Mouse (Mus musculus) lung, adult 2 months (tissue): ENCODE data around the gene Gp5. TPM values are rescaled to one million over a fixed set of nuclear protein-coding genes. Genes with fewer than 3 reads are reported as not detected.
"Not testable (repeated sequence)": the region's sequence is repeated elsewhere in the genome, so short reads cannot be mapped to it uniquely, and the experiment has no call there.

Experiments
- DNase-seq: peaks from one replicate; pipeline ENCODE4 v3.0.0; 2022
- H3K4me1 ChIP-seq: fragments of 200-500 bp; 2 replicates; pipeline ENCODE4 v1.6.1; 2011; ENCODE audit warnings: low read length; ENCODE audit not compliant: control insufficient read depth, insufficient read depth
- H3K4me3 ChIP-seq: fragments of 200-500 bp; replicated peaks from 2 replicates; pipeline ENCODE3; 2011; ENCODE audit warnings: low read depth, mild to moderate bottlenecking, control low read depth, low read length; ENCODE audit errors: extremely low read depth
- CTCF ChIP-seq: fragments of 200-500 bp; IDR thresholded peaks from 2 replicates; pipeline ENCODE4 v1.5.1; 2011; ENCODE audit warnings: mild to moderate bottlenecking, low read length, control low read depth; ENCODE audit not compliant: insufficient read depth
- POLR2A ChIP-seq: fragments of 200-500 bp; IDR thresholded peaks from 2 replicates; pipeline ENCODE4 v1.6.1; 2011; ENCODE audit warnings: low read depth, mild to moderate bottlenecking, control low read depth, low read length, borderline replicate concordance; ENCODE audit errors: extremely low read depth
- WGBS: fragments of 180-500 bp; shearing (Covaris S2); methylation state at CpG from one replicate; pipeline ENCODE4 v1.1.7; 2018; 5-methylcytosine and 5-hydroxymethylcytosine counted together
- polyA plus RNA-seq: library from polyadenylated mRNA; depleted of rRNA; stranded (reverse); fragments of >200 nt; gene quantifications from 2 replicates; pipeline ENCODE4 v1.2.3, GENCODE M21; 2012; rRNA removed

The Gp5 gene
- 4.3 and 6.5 TPM in 2 replicates for polyA plus RNA-seq

DNA sequence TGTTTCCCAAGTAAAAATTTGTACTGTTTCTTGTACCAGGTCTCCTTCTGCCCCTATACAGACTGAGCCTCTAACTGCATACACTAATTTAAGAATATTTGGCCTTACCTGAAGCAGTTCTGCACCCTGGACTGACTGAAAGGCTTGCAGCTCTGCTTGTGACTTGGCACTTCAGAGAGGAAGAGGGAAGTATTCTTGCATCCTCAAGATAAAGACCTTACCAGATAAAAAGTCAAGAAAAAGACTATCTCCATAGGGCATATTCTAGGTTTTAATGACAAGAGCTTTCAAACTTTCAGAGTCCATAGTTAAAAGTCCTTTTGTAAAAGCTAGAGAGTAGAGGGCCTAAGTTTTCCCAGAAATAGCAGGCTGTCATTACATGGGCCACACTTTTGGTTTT lies at the start of gene Gp5:
Gene Gp5, minus strand, starts transcription at position 133 of the 400 bp plus-strand sequence.
- DNase-seq = no peak
- Histone ChIP-seq H3K4me3 (peak within 1 kb of the TSS; percentile 16), H3K4me1 (peaks cover 10% of the 10 kb centered on the region)
- TF ChIP-seq POLR2A = no peak
- TF ChIP-seq CTCF = no peak

GRCm38 (mm10) chr16:30353489-30353888 lies 42.9 kb upstream of the Gp5 start:
- 94% methylated on average over 11 of the region's 11 CpGs for WGBS
- H3K4me1 ChIP-seq, H3K4me3 ChIP-seq, DNase-seq: not testable (repeated sequence)

DNA sequence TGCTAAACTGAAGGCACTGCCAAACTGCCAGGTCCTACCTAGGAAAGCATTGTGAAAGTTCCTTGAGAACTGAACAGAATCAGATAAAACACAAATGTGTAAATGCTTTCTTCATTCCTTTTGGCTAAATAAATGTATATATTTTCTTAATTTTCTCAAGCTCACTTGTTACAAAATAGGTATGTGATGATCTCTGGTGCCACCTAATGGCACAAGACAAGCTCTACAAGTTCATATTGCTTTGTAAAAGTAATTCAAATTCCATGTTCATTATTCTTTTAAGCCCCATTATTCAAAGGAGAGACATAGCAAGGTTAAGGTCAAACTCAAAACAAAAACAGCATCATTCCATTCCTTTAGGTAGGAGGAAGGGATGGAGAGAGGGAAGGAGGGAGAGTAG lies 3.7 kb upstream of the Gp5 start:
- H3K4me3 ChIP-seq = no peak overlapping the region
- TF ChIP-seq POLR2A (no peak), CTCF (peak; percentile 31; the same call in 1 of the 2 replicates)
- peaks cover 5% of the 10 kb centered on the region for H3K4me1 ChIP-seq
- DNase-seq = no peak

DNA sequence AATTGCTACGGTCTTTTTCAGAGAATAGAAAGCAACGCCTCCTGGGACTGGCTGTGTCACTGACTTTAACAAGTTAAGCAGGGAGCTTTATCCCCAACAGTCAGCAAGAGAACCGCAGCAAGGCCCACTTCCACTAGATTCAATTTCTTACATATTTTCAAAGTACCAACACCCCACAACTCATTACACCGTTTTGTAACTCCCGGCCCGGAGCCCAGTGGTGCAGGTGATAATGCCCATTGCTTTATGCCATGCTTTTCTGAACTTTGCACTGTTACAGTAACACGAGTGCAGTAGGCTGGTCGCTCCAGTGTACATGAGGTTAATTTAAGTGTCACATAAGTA lies 436 bp downstream of the Gp5 start:
- no peak overlapping the region for H3K4me3 ChIP-seq
- 69% methylated on average over 8 of the region's 8 CpGs for WGBS
- H3K4me1 ChIP-seq = peaks cover 10% of the 10 kb centered on the region
- DNase-seq = no peak
- TF ChIP-seq POLR2A = no peak
- no peak for TF ChIP-seq CTCF

DNA sequence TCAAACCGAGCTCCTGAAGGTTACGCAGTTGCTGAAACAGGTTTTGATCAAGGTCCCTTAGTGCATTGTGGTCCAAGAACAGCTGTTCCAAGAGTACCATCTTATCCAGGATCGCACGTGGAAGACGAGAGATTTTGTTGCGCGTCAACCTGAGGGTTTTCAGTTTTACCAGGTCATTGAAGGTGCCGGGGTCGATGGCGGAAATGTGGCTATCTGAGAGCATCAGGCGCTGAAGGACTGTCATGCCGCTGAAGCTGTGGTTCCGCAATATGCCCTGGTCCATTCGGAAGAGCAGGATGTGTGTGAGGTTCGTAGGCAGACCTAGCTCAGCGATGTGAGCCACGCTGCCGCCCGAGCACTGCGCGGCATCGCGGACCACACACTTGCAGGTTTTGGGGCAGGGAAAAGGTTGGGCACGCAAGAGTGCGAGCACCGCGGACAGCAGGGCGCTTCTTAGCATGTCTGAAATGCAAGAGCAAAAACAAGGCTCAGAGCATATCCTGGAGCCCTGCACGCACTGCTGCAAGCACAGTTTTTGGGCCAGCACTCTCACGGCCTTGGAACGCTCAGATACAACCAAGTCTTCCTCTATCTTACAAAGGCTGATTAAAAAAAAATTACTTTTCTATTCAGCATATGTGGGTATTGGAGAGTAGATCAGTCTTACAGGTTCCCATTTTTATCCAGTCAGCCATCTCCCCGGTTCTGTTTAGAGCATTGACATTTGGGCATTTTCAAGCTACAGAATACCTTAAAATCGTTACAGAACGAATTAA lies 996 bp downstream of the Gp5 start:
- Histone ChIP-seq H3K4me3 (peak overlapping the region; percentile 16), H3K4me1 (peaks cover 10% of the 10 kb centered on the region)
- DNase-seq = peak; percentile 13
- 12% methylated on average over 34 of the region's 34 CpGs for WGBS
- TF ChIP-seq POLR2A (no peak), CTCF (no peak)

DNA sequence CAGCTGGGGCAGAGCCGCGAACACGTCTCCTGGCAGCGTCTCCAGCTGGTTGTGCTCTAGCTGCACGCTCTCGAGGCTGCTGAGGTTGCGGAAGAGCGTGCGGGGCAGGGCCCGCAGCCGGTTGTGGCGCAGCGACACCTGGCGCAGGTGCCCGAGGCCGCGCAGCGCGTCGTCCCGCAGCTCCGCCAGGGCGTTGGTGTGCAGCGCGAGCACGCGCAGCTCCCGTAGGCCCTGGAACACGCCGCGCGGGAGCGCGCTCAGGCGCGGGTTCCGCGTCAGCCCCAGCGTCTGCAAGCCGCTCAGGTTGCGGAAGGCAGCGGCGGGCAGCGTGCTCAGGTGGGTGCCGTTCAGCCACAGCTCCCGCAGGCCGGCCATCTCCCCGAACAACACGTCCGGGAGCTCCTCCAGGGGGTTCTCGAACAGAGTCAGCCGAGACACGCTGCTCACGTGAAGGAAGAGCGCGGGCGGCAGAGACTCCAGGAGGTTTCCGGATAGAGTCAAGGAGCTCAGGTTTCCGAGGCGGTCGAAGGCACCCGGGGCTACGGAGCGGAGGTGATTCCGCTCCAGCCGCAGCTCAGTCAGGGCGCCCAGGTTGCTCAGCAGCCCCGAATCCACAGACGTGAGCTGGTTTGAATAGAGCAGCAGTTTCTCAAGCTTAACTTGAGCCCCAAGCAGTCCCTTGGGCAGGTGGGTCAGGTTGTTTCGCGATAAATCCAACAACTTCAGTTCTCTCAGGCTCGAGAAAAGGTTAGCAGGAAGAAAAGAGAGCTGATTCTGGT lies 1.8 kb downstream of the Gp5 start:
- DNase-seq = peak; percentile 30
- Histone ChIP-seq H3K4me3 (peak overlapping the region; percentile 43), H3K4me1 (peaks cover 10% of the 10 kb centered on the region)
- TF ChIP-seq POLR2A = no peak
- TF ChIP-seq CTCF = no peak
- WGBS = 2% methylated on average over 72 of the region's 72 CpGs

- WGBS = 20% methylated on average over 29 of the region's 29 CpGs
- peak; percentile 11 for DNase-seq
- peaks cover 10% of the 10 kb centered on the region for H3K4me1 ChIP-seq
- TF ChIP-seq POLR2A (no peak), CTCF (no peak)
- H3K4me3 ChIP-seq = peak overlapping the region; percentile 41
Measured at GRCm38 (mm10) chr16:30307961-30308615, 2.5 kb downstream of the Gp5 start.

GRCm38 (mm10) chr16:30307306-30307705 lies 3.3 kb downstream of the Gp5 start:
- 61% methylated on average over 12 of the region's 12 CpGs for WGBS
- Histone ChIP-seq H3K4me3 (no peak overlapping the region), H3K4me1 (peaks cover 10% of the 10 kb centered on the region)
- no peak for DNase-seq
- TF ChIP-seq POLR2A (no peak), CTCF (no peak)

DNA sequence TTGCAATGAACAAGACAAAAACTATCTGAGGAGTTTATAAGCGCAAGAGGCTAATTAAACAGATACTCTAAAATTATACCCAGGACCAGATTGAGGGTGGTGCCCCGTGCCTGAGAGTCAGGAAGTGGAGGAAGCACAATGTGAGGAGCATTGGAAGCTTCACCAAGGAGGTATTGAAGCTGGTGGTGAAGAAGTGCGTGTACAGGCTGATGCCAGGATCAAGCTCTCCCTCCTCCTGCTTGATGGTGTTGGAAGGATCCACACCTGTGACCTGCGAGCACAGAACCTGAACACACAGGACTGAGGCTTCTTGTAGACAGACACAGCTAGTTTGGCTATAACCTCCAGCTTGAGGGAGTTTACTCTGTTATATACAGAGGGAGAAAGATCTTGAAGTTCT lies 4.5 kb downstream of the Gp5 start:
- WGBS = 85% methylated on average over 4 of the region's 4 CpGs
- peaks cover 10% of the 10 kb centered on the region for H3K4me1 ChIP-seq
- no peak for DNase-seq
- no peak for TF ChIP-seq CTCF
- no peak for TF ChIP-seq POLR2A
- H3K4me3 ChIP-seq = no peak overlapping the region

DNA sequence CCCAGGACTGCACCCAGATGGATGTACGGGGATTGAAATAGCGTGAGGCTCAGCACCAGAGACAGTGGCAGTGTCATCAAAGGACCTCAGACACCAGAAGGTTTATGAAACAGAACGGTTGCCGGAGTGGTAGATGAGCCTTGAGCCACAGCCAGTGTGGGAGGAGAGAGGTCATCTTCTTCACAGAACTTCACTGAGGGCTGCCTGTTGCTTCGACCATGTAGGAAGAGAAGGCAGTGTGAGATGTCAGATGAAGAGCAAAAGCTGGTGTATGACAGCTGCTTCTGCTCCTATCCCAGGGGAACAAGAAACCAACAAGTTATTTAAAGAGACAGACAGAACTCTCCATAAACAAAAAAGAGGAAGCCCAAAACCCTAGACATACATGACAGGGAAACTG lies 6.3 kb downstream of the Gp5 start:
- DNase-seq = no peak
- peaks cover 6% of the 10 kb centered on the region; the same call in 1 of the 2 replicates for H3K4me1 ChIP-seq
- WGBS = 49% methylated on average over 5 of the region's 5 CpGs
- no peak for TF ChIP-seq CTCF
- no peak for TF ChIP-seq POLR2A
- no peak overlapping the region for H3K4me3 ChIP-seq
